Mouse (Mus musculus) spleen, embryonic (tissue): ENCODE results near the gene Mettl27.

Experiments used
- CTCF ChIA-PET: fragments of 350-600 bp; sonication (Branson Sonifier 250); formaldehyde crosslinking; loops from one replicate; lab custom pipeline; 2022; lab: Charles Lee

Mettl27 gene

DNA sequence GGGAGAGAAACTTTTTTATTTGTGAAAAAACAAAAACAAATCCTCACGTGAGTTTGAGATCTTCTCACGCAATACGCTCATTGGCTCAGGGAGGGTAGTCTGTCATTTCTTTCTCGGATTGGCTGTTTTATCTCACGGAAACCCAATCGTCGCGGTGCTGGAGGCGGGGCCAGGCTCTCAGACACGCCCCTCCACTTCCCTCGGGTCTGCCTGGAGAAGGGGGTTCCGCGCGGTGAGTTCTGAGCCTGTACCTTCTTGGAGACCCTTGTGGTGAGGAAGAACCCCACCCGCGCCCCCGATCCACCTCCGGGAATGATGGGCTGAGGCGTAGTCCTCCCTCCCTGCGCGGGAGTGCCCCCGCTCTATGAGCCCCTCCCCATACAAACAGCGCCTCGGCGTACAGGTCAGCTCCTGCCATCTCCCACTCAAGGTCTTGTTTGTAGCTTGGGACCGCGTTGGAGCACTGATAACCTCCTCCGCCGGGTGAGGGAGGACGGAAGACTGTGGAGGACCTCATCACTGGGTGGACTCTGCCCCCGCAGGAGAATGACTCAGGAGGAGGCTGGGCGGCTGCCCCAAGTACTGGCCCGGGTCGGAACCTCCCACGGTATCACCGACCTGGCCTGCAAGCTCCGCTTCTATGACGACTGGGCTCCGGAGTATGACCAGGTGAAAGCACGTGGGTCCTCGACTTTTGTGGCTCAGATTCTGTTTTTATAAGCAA lies at the start of gene Mettl27:
Gene Mettl27 (plus strand): TSS at position 190 of the 724 bp plus-strand sequence.
- CTCF ChIA-PET, result interaction anchor here (0.7 to 2.5 kb wide), 2 partner anchors 34 to 64 kb away, joined by 3 to 7 read pairs; no protein-coding TSS in a partner anchor

- CTCF ChIA-PET, result no interaction called here
These were observed 49.1 kb upstream of the Mettl27 start for GRCm38 (mm10) chr5:134883077-134883476.

DNA sequence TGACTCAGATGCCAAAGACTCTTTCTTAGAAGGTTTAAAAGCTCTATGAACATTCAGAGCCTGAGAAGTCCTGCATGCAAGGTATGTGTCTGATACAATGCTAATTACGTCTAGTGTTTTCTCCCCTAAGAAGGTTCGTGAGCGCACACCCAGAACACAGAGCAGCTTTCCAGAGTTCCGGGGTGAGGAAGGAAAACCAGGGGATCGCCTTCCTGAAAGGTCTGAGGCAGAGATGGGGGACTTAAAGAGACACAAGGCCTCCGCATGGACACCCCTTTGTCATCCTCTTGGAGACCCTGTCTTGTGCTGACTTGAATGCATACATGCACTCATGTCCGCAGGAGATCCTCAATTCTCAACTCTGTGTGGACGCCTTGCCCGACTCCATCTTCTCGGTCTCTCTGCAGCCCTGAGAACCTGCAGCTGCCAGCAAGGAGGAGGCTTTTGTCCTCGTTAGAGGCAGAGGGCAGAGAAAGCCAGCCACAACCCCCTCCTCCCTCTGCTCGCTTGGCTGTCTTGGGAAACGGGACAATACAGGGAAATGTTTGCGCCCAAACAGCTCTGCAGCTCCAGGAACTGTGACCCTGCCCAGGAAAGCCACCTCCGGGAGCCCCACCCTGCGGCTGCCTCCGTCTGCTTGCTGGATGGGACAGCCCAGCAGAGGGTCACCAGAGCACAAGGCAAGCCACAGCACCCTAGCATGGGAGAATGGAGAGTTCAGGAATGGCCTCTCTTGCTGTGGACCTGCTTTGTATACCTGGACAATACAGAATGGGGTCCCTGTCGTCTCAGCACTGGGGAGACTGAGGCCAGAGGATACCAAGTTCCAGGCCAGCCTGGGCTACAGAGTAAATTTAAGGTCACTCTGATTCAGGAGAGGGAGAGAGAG lies 44.5 kb upstream of the Mettl27 start:
- CTCF ChIA-PET, result no interaction called here

- CTCF ChIA-PET, result no interaction called here
These were observed 43.7 kb upstream of the Mettl27 start for GRCm38 (mm10) chr5:134888505-134888904.

GRCm38 (mm10) chr5:134890601-134891054 lies 41.5 kb upstream of the Mettl27 start:
- CTCF ChIA-PET, result no interaction called here

- CTCF ChIA-PET, result no interaction called here
These were observed 40.6 kb upstream of the Mettl27 start for GRCm38 (mm10) chr5:134891552-134891951.

DNA sequence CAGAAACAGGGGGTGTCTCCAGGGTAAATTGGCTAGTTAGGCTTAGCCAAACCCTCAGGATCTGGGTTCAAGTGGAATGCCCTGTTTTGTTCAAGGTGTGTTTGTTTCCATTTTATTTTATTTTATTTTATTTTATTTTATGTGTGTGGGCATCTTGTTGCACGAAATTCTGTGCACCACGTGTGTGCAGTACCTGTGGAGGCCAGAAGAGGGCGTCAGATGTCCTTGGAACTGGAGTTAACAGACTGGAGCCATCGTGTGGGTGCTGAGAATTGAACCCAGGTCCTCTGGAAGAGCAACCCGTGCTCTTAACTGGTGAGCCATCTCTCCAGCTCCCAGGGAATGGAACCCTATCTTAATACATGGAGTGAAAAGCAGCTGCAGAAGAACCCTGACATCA lies 39.5 kb upstream of the Mettl27 start:
- CTCF ChIA-PET, result no interaction called here

DNA sequence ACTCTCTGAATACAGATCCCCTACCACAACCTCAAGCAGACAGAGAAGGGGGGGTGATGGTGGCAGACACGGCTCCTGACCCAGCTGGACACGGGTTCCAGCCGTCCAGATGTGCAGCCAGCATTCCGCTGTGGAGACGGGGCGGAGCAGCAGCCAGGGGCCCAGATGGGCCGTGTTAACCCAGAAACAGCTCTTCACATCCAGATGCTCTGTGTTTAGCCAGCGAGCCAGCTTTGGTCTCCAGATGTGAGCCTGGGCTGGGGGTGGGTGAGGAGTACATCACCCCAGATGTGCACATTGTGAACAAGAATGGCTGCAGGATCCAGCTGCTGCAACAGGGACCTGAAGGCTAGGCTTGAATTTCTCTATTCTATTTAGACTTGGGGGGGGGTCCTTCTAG lies 36.9 kb upstream of the Mettl27 start:
- CTCF ChIA-PET, result no interaction called here

- CTCF ChIA-PET, result no interaction called here
These were observed 35.2 kb upstream of the Mettl27 start for GRCm38 (mm10) chr5:134896965-134897364.

GRCm38 (mm10) chr5:134897596-134897995 lies 34.6 kb upstream of the Mettl27 start:
- CTCF ChIA-PET, result no interaction called here

- CTCF ChIA-PET, result no interaction called here
These were observed 31.0 kb upstream of the Mettl27 start for GRCm38 (mm10) chr5:134901012-134901643.

DNA sequence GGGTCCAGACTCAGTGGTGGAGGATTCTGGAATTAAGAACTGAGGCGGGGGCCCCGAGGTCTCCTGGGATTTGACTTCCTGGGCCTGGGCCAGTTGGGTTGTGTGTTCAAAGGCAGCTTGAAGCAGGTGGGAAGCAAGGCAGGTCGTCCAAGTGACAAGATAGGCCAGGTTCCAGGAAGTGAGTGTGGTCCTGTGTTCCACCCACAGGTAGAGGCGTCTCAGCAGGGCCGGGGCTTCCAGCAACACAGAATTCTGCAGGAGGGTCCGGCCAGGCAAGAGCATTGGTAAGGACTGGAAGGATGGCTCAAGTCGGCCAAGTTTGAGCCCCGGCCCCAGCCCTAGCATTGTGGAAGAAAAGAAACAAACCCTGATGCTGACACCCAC lies 30.5 kb upstream of the Mettl27 start:
- CTCF ChIA-PET, result no interaction called here

DNA sequence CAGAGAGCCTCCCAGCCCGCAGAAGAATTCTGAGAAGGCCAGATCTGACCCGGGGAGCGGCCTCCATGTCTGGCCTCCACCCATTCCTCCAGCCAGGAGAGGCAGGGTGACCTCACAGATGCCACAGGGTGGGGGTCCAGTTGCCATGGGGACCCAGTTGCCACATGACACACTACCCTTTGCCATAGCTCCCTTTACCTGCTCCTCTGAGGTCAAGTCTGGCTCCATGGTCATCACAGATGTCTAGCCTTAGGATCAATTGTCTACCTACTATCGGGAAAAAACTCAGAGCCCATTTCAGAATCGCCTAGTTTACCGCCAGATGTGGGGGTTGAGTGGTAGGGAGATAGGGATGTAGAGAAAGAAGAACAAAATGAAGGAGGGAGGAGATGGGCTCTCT lies 25.5 kb upstream of the Mettl27 start, which contains the start of gene Tmem270:
Gene Tmem270 (minus strand): TSS at position 101 of the 400 bp plus-strand sequence.
- CTCF ChIA-PET, result interaction anchor here (1.1 kb wide), 1 partner anchor 59 kb away, joined by 8 read pairs; no protein-coding TSS in a partner anchor

DNA sequence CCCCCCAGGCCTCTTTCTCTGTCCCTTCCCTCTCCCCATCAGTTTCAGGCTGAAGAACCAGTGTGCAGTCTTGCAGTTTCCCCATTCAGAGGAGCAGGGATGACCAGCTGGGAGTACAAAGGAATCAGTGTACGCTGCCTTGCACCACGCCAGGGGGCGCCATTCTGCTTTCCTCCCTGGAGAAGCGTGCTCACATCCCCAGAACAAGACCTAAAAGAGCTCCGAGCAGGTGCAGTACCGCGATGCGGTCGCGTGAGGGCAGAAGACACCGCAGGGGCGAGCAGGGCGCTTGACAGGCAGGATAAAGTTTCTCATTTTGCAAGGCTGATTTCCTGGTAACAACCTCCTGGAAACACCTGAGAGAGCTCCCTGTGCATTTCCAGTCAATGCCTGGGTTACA lies 25.0 kb upstream of the Mettl27 start:
- CTCF ChIA-PET, result interaction anchor here (1.1 kb wide), 1 partner anchor 59 kb away, joined by 8 read pairs; no protein-coding TSS in a partner anchor

- CTCF ChIA-PET, result no interaction called here
These were observed 20.3 kb upstream of the Mettl27 start for GRCm38 (mm10) chr5:134911901-134912300.

- CTCF ChIA-PET, result no interaction called here
These were observed 18.8 kb upstream of the Mettl27 start for GRCm38 (mm10) chr5:134913352-134913751.

DNA sequence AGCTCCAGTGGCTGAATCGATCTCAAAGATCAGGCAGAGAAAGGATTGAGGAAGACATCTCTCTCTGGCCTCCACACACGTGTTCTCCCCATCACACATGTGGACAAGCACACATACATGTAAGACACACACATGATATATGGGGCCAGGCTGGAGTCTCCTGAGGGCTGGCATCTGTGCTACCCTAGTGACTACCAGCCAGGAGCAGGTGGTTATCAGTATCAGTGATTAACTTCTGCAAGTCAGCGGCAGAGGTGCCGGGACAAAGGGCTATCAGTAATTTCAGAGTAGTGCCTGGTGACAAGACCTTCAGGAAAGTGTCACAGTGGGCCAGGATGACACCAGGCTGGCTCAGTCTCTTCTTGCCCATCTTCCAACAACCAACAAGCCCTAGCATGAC lies 18.4 kb upstream of the Mettl27 start:
- CTCF ChIA-PET, result no interaction called here

- CTCF ChIA-PET, result no interaction called here
These were observed 17.7 kb upstream of the Mettl27 start for GRCm38 (mm10) chr5:134914510-134914909.

DNA sequence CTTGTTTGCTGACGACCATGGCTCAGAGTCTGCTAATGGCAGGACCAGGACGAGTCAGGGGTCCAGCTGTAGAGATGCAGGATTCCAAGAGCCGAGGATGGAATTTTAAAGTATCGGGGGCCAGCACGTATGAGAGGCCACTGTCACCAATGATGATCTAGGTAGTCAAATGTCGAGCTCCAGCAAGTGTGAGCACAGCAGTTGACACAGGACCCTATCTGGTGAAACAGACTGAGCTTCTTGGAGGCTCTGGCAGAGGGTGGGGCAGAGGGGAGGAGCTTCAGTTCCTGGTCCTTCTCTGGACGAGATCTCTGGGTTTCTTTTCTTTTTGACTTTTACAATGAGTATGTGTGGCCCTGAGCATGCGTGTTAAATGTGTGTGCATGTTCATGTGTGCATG lies 16.9 kb upstream of the Mettl27 start, which contains the start of gene Cldn13:
Gene Cldn13 (minus strand): TSS at position 216 of the 400 bp plus-strand sequence.
- CTCF ChIA-PET, result no interaction called here

DNA sequence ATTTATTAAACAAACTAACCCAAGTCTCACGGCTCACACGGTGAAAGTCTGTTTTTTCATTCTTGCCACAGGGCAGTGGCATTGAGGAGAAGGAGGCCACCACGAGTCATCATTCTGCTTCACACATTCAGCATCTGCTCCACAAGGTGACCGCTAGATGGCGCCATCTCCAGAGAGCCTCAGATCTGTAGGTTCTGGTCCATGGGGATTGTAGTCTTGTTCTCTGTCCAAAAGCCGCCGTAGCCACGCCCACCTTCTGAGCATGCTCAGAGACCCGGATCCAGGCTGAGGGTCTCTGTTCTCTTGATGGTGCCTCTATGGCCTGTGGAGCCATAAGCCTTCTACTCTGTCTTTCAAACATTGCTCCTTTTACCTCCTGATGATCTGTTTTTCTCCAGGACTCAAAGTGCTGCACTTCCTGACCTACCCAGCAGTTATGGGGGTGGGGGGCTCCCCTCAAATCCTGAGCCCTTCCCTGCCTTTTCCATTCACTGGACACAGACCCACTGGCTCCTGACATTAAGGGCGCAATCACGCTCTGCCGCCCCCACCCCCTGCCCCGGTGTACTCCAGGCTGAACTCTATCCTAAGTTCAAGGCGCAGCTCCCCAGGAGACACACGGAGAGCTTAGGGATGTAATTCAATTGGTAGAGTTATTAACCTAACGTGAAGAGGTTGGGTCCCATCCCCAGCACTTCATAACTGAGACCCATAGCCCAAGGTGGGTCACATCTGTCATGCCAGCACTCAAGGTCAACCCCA lies 13.9 kb upstream of the Mettl27 start:
- CTCF ChIA-PET, result interaction anchor here (0.7 kb wide), 1 partner anchor 43 kb away, joined by 3 read pairs; no protein-coding TSS in a partner anchor

GRCm38 (mm10) chr5:134919097-134919496 lies 13.1 kb upstream of the Mettl27 start:
- CTCF ChIA-PET, result interaction anchor here (0.7 kb wide), 1 partner anchor 43 kb away, joined by 3 read pairs; no protein-coding TSS in a partner anchor
